Mouse (Mus musculus): ENCODE results near the gene Lbhd2. TPM values are rescaled to one million over a fixed set of nuclear protein-coding genes. Genes with fewer than 3 reads are reported as not detected.

Lbhd2 gene
- not detected for polyA plus RNA-seq (2012; fragmentation: generic; extraction: Trizol)
- long read RNA-seq, experiment 1, result 0 reads
- long read RNA-seq, experiment 2, result 0 reads

DNA sequence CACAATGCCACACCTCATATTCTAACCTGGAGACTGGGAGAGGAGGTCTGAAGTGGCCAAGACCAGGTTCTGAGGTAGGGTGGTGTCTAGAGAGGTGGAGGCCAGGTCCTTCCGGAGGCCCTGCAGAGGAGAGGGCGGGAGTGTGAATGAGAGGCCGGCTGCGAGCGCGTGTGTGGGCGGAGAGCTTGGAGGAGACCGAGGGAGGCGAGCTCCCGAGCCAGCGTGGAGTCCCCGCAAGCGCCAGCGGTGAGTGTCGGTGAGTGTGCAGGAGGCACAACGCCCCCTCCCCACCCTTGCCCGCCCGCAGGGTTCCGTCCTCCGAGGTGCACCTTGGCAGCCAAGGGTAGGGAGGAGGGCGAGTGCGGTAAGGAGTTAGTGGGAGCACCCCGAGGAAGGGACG is at the start of gene Lbhd2:
Lbhd2 (plus strand) TSS at position 188 of the 400 bp plus-strand sequence.
- H3K27me3 ChIP-seq (ENCODE audit: control insufficient read depth, insufficient read depth, insufficient read length), result no peaks in the 10 kb centered on the region
- no peaks in the 10 kb centered on the region for H3K36me3 ChIP-seq (ENCODE audit: control insufficient read depth, insufficient read depth)
- H3K4me3 ChIP-seq (ENCODE audit: insufficient read depth, poor library complexity, severe bottlenecking), result no peak within 1 kb of the TSS
- H3K79me2 ChIP-seq (ENCODE audit: control insufficient read depth, insufficient read depth), result no peaks in the 10 kb centered on the region
- H3ac ChIP-seq (ENCODE audit: control insufficient read depth, insufficient read length, low read depth), result no peak within 1 kb of the TSS
- H3K79me3 ChIP-seq (ENCODE audit: low read depth), result no peaks in the 10 kb centered on the region
- no peak for TF ChIP-seq CTCF (IDR thresholded peaks at IDR 0.05; ENCODE audit: control insufficient read depth, insufficient read depth, insufficient read length)
- TF ChIP-seq MAX (IDR thresholded peaks at IDR 0.05), result no peak
- TF ChIP-seq MYOD1 (IDR thresholded peaks at IDR 0.05; ENCODE audit: control insufficient read depth, insufficient read length, low read depth), result no peak
- no peak for TF ChIP-seq FOSL1 (IDR thresholded peaks at IDR 0.05; ENCODE audit: insufficient read depth, low read length, poor library complexity, severe bottlenecking)
- no peak for TF ChIP-seq USF1 (IDR thresholded peaks at IDR 0.05; ENCODE audit: low read depth)
- TF ChIP-seq CEBPB (IDR thresholded peaks at IDR 0.05; ENCODE audit: low read depth), result no peak
- no peak for TF ChIP-seq MYOG (IDR thresholded peaks at IDR 0.05; ENCODE audit: control insufficient read depth, extremely low read depth, insufficient read length)

DNA sequence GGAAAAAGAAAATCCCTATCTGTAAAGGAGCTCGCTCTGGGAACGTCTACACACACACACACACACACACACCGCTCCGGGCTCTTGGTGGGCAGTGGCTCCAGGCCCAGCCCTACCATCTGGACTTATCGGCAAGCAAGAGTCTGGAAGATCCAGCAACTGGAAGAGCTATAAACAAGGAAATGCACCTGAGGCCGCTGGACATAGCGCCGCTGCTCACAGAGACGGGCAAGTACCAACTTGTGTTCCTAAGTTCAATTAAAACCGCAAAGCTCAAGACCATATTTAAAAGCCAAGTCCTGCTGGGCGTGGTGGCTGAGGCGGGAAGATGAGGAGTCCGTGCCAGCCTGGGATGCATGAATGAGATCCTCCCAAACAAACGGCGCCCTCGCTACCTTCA is 45.9 kb upstream of the Lbhd2 start:
- H3K4me3 ChIP-seq (ENCODE audit: insufficient read depth, poor library complexity, severe bottlenecking), result no peak overlapping the region
- peaks cover 98% of the 10 kb centered on the region for H3K79me3 ChIP-seq (ENCODE audit: low read depth)
- no peak overlapping the region for H3ac ChIP-seq (ENCODE audit: control insufficient read depth, insufficient read length, low read depth)
- H3K79me2 ChIP-seq (ENCODE audit: control insufficient read depth, insufficient read depth), result peaks cover 100% of the 10 kb centered on the region
- no peaks in the 10 kb centered on the region for H3K27me3 ChIP-seq (ENCODE audit: control insufficient read depth, insufficient read depth, insufficient read length)
- no peaks in the 10 kb centered on the region for H3K36me3 ChIP-seq (ENCODE audit: control insufficient read depth, insufficient read depth)
- TF ChIP-seq CTCF (IDR thresholded peaks at IDR 0.05; ENCODE audit: control insufficient read depth, insufficient read depth, insufficient read length), result no peak
- no peak for TF ChIP-seq MAX (IDR thresholded peaks at IDR 0.05)
- no peak for TF ChIP-seq USF1 (IDR thresholded peaks at IDR 0.05; ENCODE audit: low read depth)
- no peak for TF ChIP-seq MYOG (IDR thresholded peaks at IDR 0.05; ENCODE audit: control insufficient read depth, extremely low read depth, insufficient read length)
- no peak for TF ChIP-seq CEBPB (IDR thresholded peaks at IDR 0.05; ENCODE audit: low read depth)

DNA sequence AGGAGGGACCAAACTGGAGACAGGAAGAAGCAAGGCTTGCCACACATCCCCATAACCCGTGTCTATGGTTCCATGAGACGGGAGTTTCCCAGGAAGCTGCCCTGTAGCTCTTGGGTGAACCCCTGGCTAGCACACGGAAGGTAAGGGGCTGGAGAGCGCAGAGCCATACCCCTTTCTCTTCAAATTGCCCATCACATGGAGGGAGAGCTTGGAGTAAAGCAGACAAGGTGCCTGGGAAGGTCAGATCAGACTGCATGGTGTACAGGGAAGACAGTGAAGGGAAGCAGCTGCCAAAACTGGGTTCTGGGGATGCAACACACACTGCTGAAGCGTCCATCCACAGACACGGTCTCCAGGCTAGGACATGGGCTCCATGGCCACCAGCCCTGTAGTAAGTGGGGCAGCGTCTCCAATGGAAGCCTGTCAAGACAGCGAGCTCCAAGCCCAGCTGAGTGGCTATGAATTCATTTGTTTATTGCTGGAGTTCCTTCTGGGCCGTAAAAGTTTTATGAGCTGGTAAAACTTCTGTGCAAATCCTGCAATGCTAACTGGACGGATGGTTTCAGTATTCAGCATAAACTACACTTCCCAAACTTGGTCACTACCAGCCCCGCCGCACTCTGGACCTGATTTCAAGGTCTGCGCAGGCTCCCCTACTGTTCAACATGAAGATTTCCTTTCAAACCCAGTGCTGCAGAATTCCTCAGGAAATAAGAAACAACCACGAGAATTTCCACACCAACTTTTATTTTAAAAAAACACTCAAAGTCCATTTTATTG is 45.1 kb upstream of the Lbhd2 start:
- Histone ChIP-seq H3K79me3 (ENCODE audit: low read depth) (peaks cover 98% of the 10 kb centered on the region), H3K36me3 (ENCODE audit: control insufficient read depth, insufficient read depth) (no peaks in the 10 kb centered on the region), H3ac (ENCODE audit: control insufficient read depth, insufficient read length, low read depth) (no peak overlapping the region), H3K79me2 (ENCODE audit: control insufficient read depth, insufficient read depth) (peaks cover 100% of the 10 kb centered on the region), H3K4me3 (ENCODE audit: insufficient read depth, poor library complexity, severe bottlenecking) (no peak overlapping the region), H3K27me3 (ENCODE audit: control insufficient read depth, insufficient read depth, insufficient read length) (no peaks in the 10 kb centered on the region)
- TF ChIP-seq MYOD1 (IDR thresholded peaks at IDR 0.05; ENCODE audit: control insufficient read depth, insufficient read length, low read depth) (no peak), FOSL1 (IDR thresholded peaks at IDR 0.05; ENCODE audit: insufficient read depth, low read length, poor library complexity, severe bottlenecking) (no peak), CTCF (IDR thresholded peaks at IDR 0.05; ENCODE audit: control insufficient read depth, insufficient read depth, insufficient read length) (no peak), USF1 (IDR thresholded peaks at IDR 0.05; ENCODE audit: low read depth) (no peak), CEBPB (IDR thresholded peaks at IDR 0.05; ENCODE audit: low read depth) (no peak)

GRCm38 (mm10) chr12:111364234-111364633 is 42.4 kb upstream of the Lbhd2 start:
- TF ChIP-seq USF1 (IDR thresholded peaks at IDR 0.05; ENCODE audit: low read depth) (no peak), FOSL1 (IDR thresholded peaks at IDR 0.05; ENCODE audit: insufficient read depth, low read length, poor library complexity, severe bottlenecking) (no peak), MYOG (IDR thresholded peaks at IDR 0.05; ENCODE audit: control insufficient read depth, extremely low read depth, insufficient read length) (no peak), CEBPB (IDR thresholded peaks at IDR 0.05; ENCODE audit: low read depth) (no peak)
- H3K79me3 ChIP-seq (ENCODE audit: low read depth), result peaks cover 96% of the 10 kb centered on the region
- peaks cover 3% of the 10 kb centered on the region for H3K36me3 ChIP-seq (ENCODE audit: control insufficient read depth, insufficient read depth)
- peaks cover 100% of the 10 kb centered on the region for H3K79me2 ChIP-seq (ENCODE audit: control insufficient read depth, insufficient read depth)
- H3K27me3 ChIP-seq (ENCODE audit: control insufficient read depth, insufficient read depth, insufficient read length), result no peaks in the 10 kb centered on the region
- H3ac ChIP-seq (ENCODE audit: control insufficient read depth, insufficient read length, low read depth), result no peak overlapping the region
- H3K4me3 ChIP-seq (ENCODE audit: insufficient read depth, poor library complexity, severe bottlenecking), result no peak overlapping the region

DNA sequence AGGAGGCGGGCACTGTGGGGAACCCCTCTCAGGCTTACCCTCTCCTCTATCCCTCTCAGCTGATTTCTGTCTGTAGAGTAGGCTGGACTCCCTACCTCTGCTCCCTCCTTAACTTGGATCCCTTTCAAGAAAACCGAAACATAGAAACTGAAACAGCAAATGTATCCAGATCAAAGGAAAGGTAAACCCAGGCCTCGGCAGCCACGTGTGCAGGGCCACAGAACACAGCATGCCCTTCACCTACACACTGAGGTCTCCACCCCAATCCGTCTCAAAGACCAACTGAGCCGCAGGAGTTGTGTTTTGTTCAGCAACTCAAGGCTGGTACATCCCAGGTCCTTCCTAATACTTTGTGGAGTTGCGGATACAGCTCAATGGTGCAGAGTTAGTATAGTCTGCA is 39.5 kb upstream of the Lbhd2 start:
- no peak for TF ChIP-seq FOSL1 (IDR thresholded peaks at IDR 0.05; ENCODE audit: insufficient read depth, low read length, poor library complexity, severe bottlenecking)
- TF ChIP-seq MYOG (IDR thresholded peaks at IDR 0.05; ENCODE audit: control insufficient read depth, extremely low read depth, insufficient read length), result no peak
- TF ChIP-seq MAX (IDR thresholded peaks at IDR 0.05), result no peak
- TF ChIP-seq USF1 (IDR thresholded peaks at IDR 0.05; ENCODE audit: low read depth), result no peak
- TF ChIP-seq CEBPB (IDR thresholded peaks at IDR 0.05; ENCODE audit: low read depth), result no peak
- TF ChIP-seq MYOD1 (IDR thresholded peaks at IDR 0.05; ENCODE audit: control insufficient read depth, insufficient read length, low read depth), result no peak
- TF ChIP-seq CTCF (IDR thresholded peaks at IDR 0.05; ENCODE audit: control insufficient read depth, insufficient read depth, insufficient read length), result no peak
- H3K79me2 ChIP-seq (ENCODE audit: control insufficient read depth, insufficient read depth), result peaks cover 100% of the 10 kb centered on the region
- no peak overlapping the region for H3ac ChIP-seq (ENCODE audit: control insufficient read depth, insufficient read length, low read depth)
- H3K36me3 ChIP-seq (ENCODE audit: control insufficient read depth, insufficient read depth), result peaks cover 9% of the 10 kb centered on the region
- H3K4me3 ChIP-seq (ENCODE audit: insufficient read depth, poor library complexity, severe bottlenecking), result no peak overlapping the region
- H3K27me3 ChIP-seq (ENCODE audit: control insufficient read depth, insufficient read depth, insufficient read length), result no peaks in the 10 kb centered on the region
- H3K79me3 ChIP-seq (ENCODE audit: low read depth), result peaks cover 97% of the 10 kb centered on the region

GRCm38 (mm10) chr12:111370249-111370648 is 36.4 kb upstream of the Lbhd2 start:
- H3K4me3 ChIP-seq (ENCODE audit: insufficient read depth, poor library complexity, severe bottlenecking), result no peak overlapping the region
- TF ChIP-seq FOSL1 (IDR thresholded peaks at IDR 0.05; ENCODE audit: insufficient read depth, low read length, poor library complexity, severe bottlenecking) (no peak), MYOG (IDR thresholded peaks at IDR 0.05; ENCODE audit: control insufficient read depth, extremely low read depth, insufficient read length) (no peak), CEBPB (IDR thresholded peaks at IDR 0.05; ENCODE audit: low read depth) (peak; percentile 45), USF1 (IDR thresholded peaks at IDR 0.05; ENCODE audit: low read depth) (no peak), CTCF (IDR thresholded peaks at IDR 0.05; ENCODE audit: control insufficient read depth, insufficient read depth, insufficient read length) (no peak)
- H3K36me3 ChIP-seq (ENCODE audit: control insufficient read depth, insufficient read depth), result peaks cover 9% of the 10 kb centered on the region
- H3K79me2 ChIP-seq (ENCODE audit: control insufficient read depth, insufficient read depth), result peaks cover 100% of the 10 kb centered on the region
- peaks cover 96% of the 10 kb centered on the region for H3K79me3 ChIP-seq (ENCODE audit: low read depth)
- no peaks in the 10 kb centered on the region for H3K27me3 ChIP-seq (ENCODE audit: control insufficient read depth, insufficient read depth, insufficient read length)
- no peak overlapping the region for H3ac ChIP-seq (ENCODE audit: control insufficient read depth, insufficient read length, low read depth)

Data from C2C12 (cell line).